Mouse (Mus musculus) liver, adult 2 months (tissue): Measurements from ENCODE around the gene Pgm2l1.

Experiments
- CTCF ChIP-seq: fragments of 200-500 bp; IDR thresholded peaks from 2 replicates; pipeline ENCODE4 v1.5.1; 2011; ENCODE audit warnings: low read depth, low read length, control low read depth
- POLR2A ChIP-seq: fragments of 200-500 bp; IDR thresholded peaks from 2 replicates; pipeline ENCODE4 v1.6.1; 2011; ENCODE audit warnings: low read length, control low read depth; ENCODE audit not compliant: insufficient read depth; ENCODE audit errors: extremely low read depth

GRCm38 (mm10) chr7:100178891-100179233 is 48.3 kb upstream of the Pgm2l1 start:
- TF ChIP-seq CTCF (no peak), POLR2A (no peak)
